Mouse (Mus musculus) kidney, postnatal 10 days (tissue): ENCODE data around the gene Hist2h3c1.

Experiments
- DNase-seq: peaks from one replicate; pipeline ENCODE4 v3.0.0; 2021; ENCODE audit warnings: mixed read lengths

Hist2h3c1 gene

GRCm38 (mm10) chr3:96292641-96293040 lies 46.2 kb downstream of the Hist2h3c1 start:
- no peak for DNase-seq

- no peak for DNase-seq
Observed at GRCm38 (mm10) chr3:96293368-96293767, 46.9 kb downstream of the Hist2h3c1 start.

- DNase-seq = no peak
Observed at GRCm38 (mm10) chr3:96293787-96294186, 47.3 kb downstream of the Hist2h3c1 start, which contains the start of gene Fcgr1. TSS of gene Fcgr1 (minus strand) at chr3:96293969.
